11 mouse cellular contexts compared by ENCODE assay signal in genomic region chr1:91732461-91732861, GRCm38 (mm10).
A peak's percentile ranks its signal among the peaks of the same experiment; 100 is the strongest.
DNase-seq lines count a peak whose midpoint lies in the region; ATAC-seq lines count a peak whose summit lies in the region.
"Had no signal": no experiment of that assay in that cellular context is flagged by ENCODE, and none has a peak within 500 bp of the region (broad histone marks: within the 10 kb centered on the region; RNA-seq: fewer than 3 reads in every experiment).

No protein-coding gene starts in this region.

- 86% methylated on average over 12 of the region's 12 CpGs for WGBS in heart, embryonic 10.5 days
- 85% methylated on average over 12 of the region's 12 CpGs for WGBS in limb, embryonic 10.5 days

- no peaks in the 10 kb centered on the region for H3K9me3 ChIP-seq in heart, embryonic 10.5 days
- no peaks in the 10 kb centered on the region; the same call in 1 of the 2 replicates for H3K9me3 ChIP-seq in limb, embryonic 10.5 days (replicated peaks)
- H3K9me3 ChIP-seq: stomach, embryonic 15.5 days had no signal

- H3K27ac ChIP-seq in heart, embryonic 10.5 days, result no peak overlapping the region
- H3K27ac ChIP-seq in limb, embryonic 10.5 days, result peak overlapping the region; percentile 75
- H3K27ac ChIP-seq: stomach, embryonic 15.5 days had no signal

- H3K27me3 ChIP-seq in heart, embryonic 10.5 days (ENCODE audit: insufficient read depth, poor library complexity, severe bottlenecking), result peaks cover 12% of the 10 kb centered on the region; the same call in 1 of the 2 replicates
- 0 out of 2 replicates have a peak, but pooled peaks cover 6% of the 10 kb centered on the region for H3K27me3 ChIP-seq in limb, embryonic 10.5 days (ENCODE audit: low read depth, poor library complexity, severe bottlenecking)
- H3K27me3 ChIP-seq: stomach, embryonic 15.5 days had no signal

- H3K4me1 ChIP-seq in heart, embryonic 10.5 days, result no peaks in the 10 kb centered on the region
- peaks cover 54% of the 10 kb centered on the region for H3K4me1 ChIP-seq in limb, embryonic 10.5 days
- H3K4me1 ChIP-seq: stomach, embryonic 15.5 days had no signal

- H3K4me3 ChIP-seq in heart, embryonic 10.5 days, result no peak overlapping the region
- H3K4me3 ChIP-seq in limb, embryonic 10.5 days, result no peak overlapping the region
- H3K4me3 ChIP-seq: stomach, embryonic 15.5 days had no signal

- no peak for ATAC-seq in monocyte, adult 5-6 weeks (replicated peaks; ENCODE audit: insufficient number of reproducible peaks, low FRiP score, low TSS enrichment, poor library complexity, severe bottlenecking)
- ATAC-seq: intestine, postnatal 0 days had no signal

- no peaks in the 10 kb centered on the region for H3K36me3 ChIP-seq in heart, embryonic 10.5 days
- no peaks in the 10 kb centered on the region for H3K36me3 ChIP-seq in limb, embryonic 10.5 days
- H3K36me3 ChIP-seq: stomach, embryonic 15.5 days had no signal

- peak; percentile 63 for DNase-seq in heart, embryonic 10.5 days (ENCODE audit: low spot score)
- DNase-seq in heart, adult 9 months (ENCODE audit: low spot score in 2 of 2), result no peak
- peak; percentile 22 for DNase-seq in right cerebral cortex, postnatal 14 days
- DNase-seq in right cerebral cortex, adult 18-20 months, result no peak
- no peak for DNase-seq in limb, embryonic 10.5 days (ENCODE audit: low spot score)
- DNase-seq in right cerebral cortex, postnatal 4 days, result peak; percentile 57
- DNase-seq in adrenal gland, adult 2 months, result no peak
- DNase-seq: cerebellum, adult 11-12 months had no signal

Comparison
In these comparisons a context has a peak if more than half of its experiments do, and no peak if none do; other contexts are left out.
1. DNase-seq: peak in heart, embryonic 10.5 days (single experiment), right cerebral cortex, postnatal 14 days (single experiment) and right cerebral cortex, postnatal 4 days (single experiment); none in heart, adult 9 months (0 of 2), right cerebral cortex, adult 18-20 months (single experiment), limb, embryonic 10.5 days (single experiment) and adrenal gland, adult 2 months (single experiment).